Mouse (Mus musculus) ES-E14 (cell line): ENCODE data around the gene Fbxo31. TPM values are rescaled to one million over a fixed set of nuclear protein-coding genes. Genes with fewer than 3 reads are reported as not detected.

Experiments
- DNase-seq: peaks from one replicate; pipeline ENCODE4 v3.0.0-alpha.2; 2013; ENCODE audit warnings: low read depth, low spot score
- H3K27ac ChIP-seq: 2 replicates; pipeline ENCODE4 v1.5.1; 2012; ENCODE audit warnings: low read depth, mild to moderate bottlenecking, low read length, moderate library complexity, mixed read lengths; ENCODE audit not compliant: poor library complexity, insufficient read depth, severe bottlenecking
- H3K36me3 ChIP-seq: 2 replicates; pipeline ENCODE4 v1.6.1; 2012; ENCODE audit warnings: mild to moderate bottlenecking, low read length, moderate library complexity, mixed read lengths; ENCODE audit not compliant: control insufficient read depth, poor library complexity, insufficient read depth, severe bottlenecking
- H3K4me1 ChIP-seq, 2 experiments: fragments of 150-350 bp in 1 of 2; sonication (generic) in 1 of 2; 2 replicates each; pipeline ENCODE4 v1.6.1; 2012; ENCODE audit warnings: low read length in 2 of 2, mild to moderate bottlenecking in 1 of 2, mixed read lengths in 1 of 2; ENCODE audit not compliant: control insufficient read depth in 2 of 2, insufficient read depth in 2 of 2, poor library complexity in 1 of 2
- H3K4me3 ChIP-seq, 2 experiments: fragments of 150-350 bp in 1 of 2; sonication (generic) in 1 of 2; 2 replicates each; pipeline ENCODE4 v1.5.1; 2012; ENCODE audit warnings: low read length in 2 of 2, low read depth in 1 of 2, mild to moderate bottlenecking in 1 of 2, mixed read lengths in 1 of 2; ENCODE audit not compliant: insufficient read depth in 1 of 2, poor library complexity in 1 of 2, severe bottlenecking in 1 of 2
- H3K9ac ChIP-seq: 2 replicates; pipeline ENCODE4 v1.6.1; 2012; ENCODE audit warnings: low read depth, mild to moderate bottlenecking, low read length, mixed read lengths; ENCODE audit not compliant: poor library complexity, insufficient read depth, severe bottlenecking
- H3K9me3 ChIP-seq: fragments of 150-350 bp; sonication (generic); 2 replicates; pipeline ENCODE4 v1.6.1; 2012; ENCODE audit warnings: low read depth, mild to moderate bottlenecking, low read length; ENCODE audit not compliant: control insufficient read depth, insufficient read depth
- CHD2 ChIP-seq: IDR thresholded peaks from 2 replicates; pipeline ENCODE4 v1.6.1; 2014; ENCODE audit warnings: mild to moderate bottlenecking, low read depth, low read length, inconsistent platforms
- HCFC1 ChIP-seq: IDR thresholded peaks from 2 replicates; pipeline ENCODE4 v1.6.1; 2012; ENCODE audit warnings: low read length, inconsistent platforms, borderline replicate concordance; ENCODE audit not compliant: insufficient read depth
- MAFK ChIP-seq: IDR thresholded peaks from 2 replicates; pipeline ENCODE4 v1.6.1; 2014; ENCODE audit warnings: mild to moderate bottlenecking, low read depth, low read length, inconsistent platforms; ENCODE audit not compliant: insufficient read depth
- ZC3H11A ChIP-seq: IDR thresholded peaks from 2 replicates; pipeline ENCODE4 v1.6.1; 2012; ENCODE audit warnings: low read depth, mild to moderate bottlenecking, inconsistent platforms, low read length, borderline replicate concordance
- ZNF384 ChIP-seq: IDR thresholded peaks from 2 replicates; pipeline ENCODE4 v1.6.1; 2012; ENCODE audit warnings: low read depth, low read length, inconsistent platforms
- in situ Hi-C, 2 experiments: fragments of 600-800 bp; cut with MboI; formaldehyde crosslinking; loops; one replicate each; pipeline ENCODE4 v1.15.1; 2025; ENCODE audit warnings: low sequenced_read_pairs in 2 of 2, inconsistent platforms in 1 of 2; ENCODE audit not compliant: unreplicated experiment in 2 of 2
- total RNA-seq: library from RNA; depleted of rRNA; stranded (reverse); fragments of 300-350 nt; gene quantifications from 2 replicates; pipeline ENCODE4 v1.2.3, GENCODE M21; 2012; rRNA removed

Gene Fbxo31
- total RNA-seq, 1 experiment = 15.5 TPM

DNA sequence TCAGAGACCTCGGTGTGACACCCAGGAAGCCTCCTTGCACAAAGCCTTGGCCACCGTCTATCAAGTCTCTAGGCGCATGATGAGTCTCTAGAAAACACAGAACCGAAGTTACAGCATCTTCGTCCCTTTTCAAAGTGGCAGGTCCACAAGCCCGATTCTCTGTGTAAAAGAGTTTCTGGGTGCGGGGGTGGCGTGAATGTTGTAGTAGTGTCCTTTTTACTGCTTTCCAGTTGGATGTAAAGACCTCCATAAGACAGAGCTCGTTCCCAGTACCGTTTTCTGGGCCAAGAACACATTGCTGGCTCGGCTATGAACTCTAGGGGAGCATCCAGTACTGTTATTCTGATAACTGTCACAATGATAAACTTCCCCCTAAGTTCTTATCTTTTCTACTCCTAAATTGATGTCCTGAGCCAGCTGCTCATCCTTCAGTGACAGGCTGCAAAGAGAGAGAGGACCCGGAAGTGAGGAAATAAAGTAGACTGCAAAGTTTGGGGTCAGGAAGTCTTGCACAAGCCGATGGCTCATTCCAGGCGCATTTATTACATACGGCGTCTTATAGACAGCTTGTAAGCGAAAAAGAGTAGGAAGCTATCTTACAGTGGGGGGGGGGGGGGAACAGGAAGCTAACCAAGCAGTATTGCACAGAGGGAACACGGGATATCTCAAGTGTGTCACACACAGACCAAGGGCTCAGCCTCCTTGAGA lies 53.3 kb downstream of the Fbxo31 start:
- H3K4me1 ChIP-seq = no peaks in the 10 kb centered on the region
- in situ Hi-C loops = no loop called here
- no peak overlapping the region for H3K4me3 ChIP-seq
- no peak for DNase-seq
- no peaks in the 10 kb centered on the region for H3K9me3 ChIP-seq
- no peak overlapping the region for H3K27ac ChIP-seq
- TF ChIP-seq ZC3H11A = no peak
- no peak for TF ChIP-seq HCFC1
- TF ChIP-seq ZNF384 = no peak
- TF ChIP-seq MAFK = no peak
- no peak overlapping the region for H3K9ac ChIP-seq
- H3K36me3 ChIP-seq = no peaks in the 10 kb centered on the region

DNA sequence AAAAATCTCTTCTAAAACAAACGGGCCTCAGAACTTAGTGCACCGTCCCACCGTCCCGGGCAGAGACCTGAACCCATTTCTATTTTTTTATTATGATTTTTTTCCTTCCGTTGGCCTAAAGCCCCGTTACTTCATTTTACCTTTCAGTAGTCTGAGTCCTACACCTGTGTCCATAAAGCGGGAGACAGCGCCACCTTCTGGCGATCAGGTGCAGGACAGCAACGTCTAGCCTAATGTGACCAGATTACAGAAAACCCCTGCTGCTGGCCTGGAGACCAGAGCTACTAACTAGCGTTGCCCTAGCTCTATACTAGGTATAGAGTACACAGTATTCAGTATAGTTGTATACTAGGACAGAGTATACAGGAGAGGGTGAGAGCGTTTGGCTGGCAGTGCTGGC lies 65.2 kb downstream of the Fbxo31 start:
- peak; percentile 74 for DNase-seq
- H3K4me3 ChIP-seq = no peak overlapping the region
- in situ Hi-C loops = loop anchor here (5.0 to 10.0 kb wide), 2 partner anchors 399 to 401 kb away; partner anchors contain the start of gene Foxc2 (in 1 of the 2)
- no peak overlapping the region for H3K27ac ChIP-seq
- no peak overlapping the region for H3K9ac ChIP-seq
- H3K36me3 ChIP-seq = no peaks in the 10 kb centered on the region
- H3K9me3 ChIP-seq = no peaks in the 10 kb centered on the region
- TF ChIP-seq CHD2 (no peak), ZC3H11A (peak; percentile 93)
- H3K4me1 ChIP-seq = no peaks in the 10 kb centered on the region

DNA sequence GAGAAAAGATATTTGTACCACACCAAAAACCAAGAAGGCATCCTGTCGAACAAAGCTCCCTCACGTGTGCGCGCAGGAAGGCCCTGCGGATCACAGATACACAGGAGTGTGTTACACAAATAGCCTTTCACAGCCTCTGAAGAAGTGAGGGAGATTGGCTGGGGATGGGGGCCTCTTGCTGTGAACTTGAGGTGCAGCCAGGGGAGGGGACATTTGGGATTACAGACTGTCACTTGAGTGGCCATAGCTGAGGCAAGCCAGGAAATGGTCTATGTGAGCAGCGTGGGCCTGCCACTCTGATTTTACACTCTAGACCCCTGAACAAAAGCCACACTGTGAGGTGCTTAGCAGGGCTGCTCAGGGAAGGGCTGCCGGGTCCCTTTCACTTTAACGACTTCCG lies 66.9 kb downstream of the Fbxo31 start:
- no peak for TF ChIP-seq ZC3H11A
- TF ChIP-seq ZNF384 = no peak
- no peak for TF ChIP-seq MAFK
- TF ChIP-seq HCFC1 = no peak
- TF ChIP-seq CHD2 = no peak
- in situ Hi-C loops = loop anchor here (5.0 to 10.0 kb wide), 2 partner anchors 397 to 399 kb away; partner anchors contain the start of gene Foxc2 (in 1 of the 2)
- no peak overlapping the region for H3K27ac ChIP-seq
- no peaks in the 10 kb centered on the region for H3K4me1 ChIP-seq
- no peak for DNase-seq
- no peak overlapping the region for H3K4me3 ChIP-seq
- no peaks in the 10 kb centered on the region for H3K36me3 ChIP-seq
- H3K9ac ChIP-seq = no peak overlapping the region
- H3K9me3 ChIP-seq = no peaks in the 10 kb centered on the region

Other genes starting within 250 kb of the Fbxo31 start
- gene 1700018B08Rik, start 34.5 kb downstream of the Fbxo31 start, total RNA-seq = 0.58 and 2.6 TPM in 2 replicates
- gene Map1lc3b, start 11.6 kb upstream of the Fbxo31 start, total RNA-seq = 83.2 and 92.4 TPM in 2 replicates
- gene Zcchc14, start 74.1 kb upstream of the Fbxo31 start, total RNA-seq = 18.6 and 19.6 TPM in 2 replicates
- 0.76 and 1.7 TPM in 2 replicates for gene Jph3, start 150.8 kb upstream of the Fbxo31 start, total RNA-seq